Mouse (Mus musculus) WW6 (cell line): ENCODE data around the gene H2afj.

Source experiments
- DNase-seq: peaks from one replicate; pipeline ENCODE4 v3.0.0-alpha.2; 2013; ENCODE audit warnings: low read depth, low spot score

Gene H2afj

DNA sequence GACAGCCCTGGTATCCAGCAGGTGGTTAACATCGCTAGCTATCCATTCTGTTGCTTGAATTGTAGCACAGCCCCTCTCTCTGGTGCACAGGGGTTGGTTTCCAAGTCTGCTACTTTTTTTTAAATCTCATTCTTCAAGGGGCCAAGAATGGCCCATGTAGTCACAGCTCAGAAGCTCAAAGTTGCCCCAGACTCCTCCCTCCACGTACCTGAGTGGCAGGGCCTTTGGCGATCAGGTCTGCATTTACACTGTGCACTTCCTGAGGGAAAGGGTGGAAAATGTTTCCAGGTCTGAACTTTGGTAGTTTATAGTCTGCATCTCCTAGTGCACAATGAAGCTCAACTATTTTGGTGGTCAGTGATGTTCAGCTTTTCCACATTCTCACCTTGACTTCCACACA lies 39.2 kb downstream of the H2afj start:
- DNase-seq: no peak

DNA sequence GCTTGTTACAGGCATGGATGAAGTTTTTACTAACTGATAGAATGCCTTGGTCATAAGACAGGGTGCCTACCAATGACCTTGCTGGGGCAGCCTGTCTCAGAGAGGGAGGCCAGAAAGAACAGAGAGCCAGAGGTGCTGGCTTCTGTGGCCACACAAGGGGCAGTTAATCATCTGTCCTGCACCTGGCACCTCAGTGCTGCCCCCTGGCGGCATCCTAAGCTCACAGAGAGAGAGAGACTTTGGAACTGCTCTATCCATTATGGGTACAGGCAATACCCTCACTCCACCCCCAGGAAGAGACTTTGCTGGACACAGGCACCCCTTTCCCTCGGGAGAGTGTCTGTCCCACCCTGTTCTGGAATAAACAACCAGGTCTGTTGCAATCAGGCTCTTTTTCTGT lies 39.7 kb downstream of the H2afj start:
- DNase-seq: peak; percentile 59

DNA sequence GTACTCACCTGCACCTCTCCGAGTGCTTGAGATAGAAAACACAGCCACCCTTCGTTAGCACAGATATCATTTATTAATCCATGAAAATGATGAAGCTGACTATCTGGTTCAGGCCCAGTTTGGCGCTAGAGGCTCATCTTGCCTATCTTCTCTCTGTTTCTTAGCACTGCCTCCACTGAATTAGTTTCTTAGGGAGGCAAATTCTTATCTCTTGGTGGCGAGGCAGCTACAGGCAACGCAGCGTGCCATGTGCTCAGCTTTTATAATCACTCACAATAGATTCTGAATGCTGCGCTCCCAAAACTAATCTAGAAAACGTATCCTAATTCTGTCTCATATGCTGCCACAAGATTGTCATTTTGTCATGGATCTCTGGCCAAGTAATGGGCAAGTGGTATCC lies 40.4 kb downstream of the H2afj start:
- DNase-seq: no peak

DNA sequence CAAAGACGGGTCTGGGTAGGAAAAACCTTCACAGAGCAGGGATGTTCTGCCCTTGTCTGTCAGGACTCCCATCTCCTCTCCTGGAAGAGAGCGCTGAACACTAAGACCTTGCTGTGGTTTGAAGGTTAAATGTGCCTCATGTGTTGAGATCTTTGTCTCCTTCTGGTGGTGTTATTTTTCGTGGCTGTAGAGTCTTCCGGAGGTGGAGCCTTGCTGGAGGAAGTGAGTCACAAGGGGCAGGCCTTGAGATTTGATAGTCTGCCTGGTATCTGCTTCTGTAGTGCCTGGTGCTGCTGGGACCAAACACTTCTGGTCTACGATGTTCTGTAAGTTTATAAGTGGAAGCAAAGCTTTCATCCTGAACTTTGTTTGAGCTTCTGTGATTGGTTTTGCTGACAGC lies 40.9 kb downstream of the H2afj start:
- DNase-seq: no peak

DNA sequence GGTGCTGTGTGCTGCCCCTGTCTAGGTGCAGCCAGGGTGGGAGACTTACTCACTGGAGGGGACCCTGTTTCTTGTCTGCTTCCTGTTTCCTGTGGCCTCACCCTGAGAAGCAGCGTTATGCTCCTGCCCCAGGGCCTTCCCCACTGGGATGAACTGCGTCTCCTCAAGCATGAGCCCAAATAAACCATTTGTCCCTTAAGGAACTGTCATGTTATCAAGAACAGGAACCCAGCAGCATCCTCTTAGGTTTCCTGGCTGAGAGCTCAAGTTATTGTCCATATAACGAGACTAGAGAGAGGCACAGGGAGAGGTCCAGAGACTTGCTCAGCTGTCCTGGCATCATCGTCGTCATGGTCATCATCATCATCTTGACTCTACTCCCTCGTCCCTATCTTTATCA lies 42.2 kb downstream of the H2afj start:
- DNase-seq: no peak

DNA sequence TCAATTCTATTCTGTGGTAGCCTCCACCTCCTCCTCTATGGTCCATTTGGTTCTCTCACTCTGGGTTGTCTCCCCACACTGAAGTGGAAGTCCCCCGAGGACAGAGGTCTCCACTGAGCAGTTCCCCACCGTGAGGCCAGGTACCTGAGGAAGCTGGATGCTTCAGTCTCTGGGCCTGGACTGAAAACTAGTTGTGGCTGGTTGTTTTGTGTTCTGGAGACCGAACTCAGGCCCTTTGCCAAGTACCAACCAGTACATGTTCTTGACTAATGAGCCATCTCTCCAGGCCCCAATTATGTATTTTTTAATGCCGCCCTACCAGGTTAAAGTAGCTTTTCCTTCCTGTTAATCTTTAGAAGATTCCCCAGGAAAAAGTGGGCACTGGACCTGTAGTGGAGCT lies 44.3 kb downstream of the H2afj start:
- DNase-seq: no peak

DNA sequence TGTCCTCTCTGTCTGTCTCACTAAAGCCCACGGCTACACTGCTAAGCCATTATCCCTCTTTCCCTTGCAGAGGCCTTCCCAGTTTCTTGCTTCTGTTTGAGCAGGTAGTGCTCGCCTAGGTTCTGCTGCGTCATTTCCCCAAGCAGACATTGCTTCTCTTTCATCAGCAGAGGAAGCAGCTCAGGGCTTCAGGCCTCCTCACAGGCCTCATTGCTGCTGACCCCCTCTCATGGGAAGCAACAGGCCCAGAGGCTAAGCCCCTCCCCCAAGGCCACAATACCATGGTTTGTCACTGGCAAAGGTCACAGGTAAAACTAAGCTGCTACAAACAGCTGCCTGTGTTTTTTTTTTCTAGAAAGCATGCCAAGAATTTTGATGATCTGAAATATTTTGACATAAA lies 44.7 kb downstream of the H2afj start:
- DNase-seq: no peak

DNA sequence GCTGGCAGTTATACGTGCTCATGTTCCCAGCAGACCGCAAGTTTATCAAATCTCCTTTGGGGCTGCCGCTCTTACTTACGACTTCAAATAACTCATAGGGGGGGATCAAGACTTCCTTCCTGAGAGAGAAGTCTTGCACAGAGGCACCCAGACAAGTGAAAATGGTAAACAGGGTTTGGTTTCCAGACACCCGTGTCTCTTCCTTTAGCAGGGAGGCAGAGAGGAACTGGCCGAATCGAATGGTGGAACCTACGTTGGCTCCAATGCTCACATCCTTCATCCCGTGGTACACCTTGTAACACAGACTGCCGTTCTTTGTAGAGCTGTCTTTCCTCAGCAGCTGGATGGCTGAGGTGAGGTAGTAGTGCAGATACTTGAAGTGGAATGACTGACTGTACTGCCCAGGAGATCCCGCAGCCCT lies 46.3 kb downstream of the H2afj start:
- DNase-seq: no peak

DNA sequence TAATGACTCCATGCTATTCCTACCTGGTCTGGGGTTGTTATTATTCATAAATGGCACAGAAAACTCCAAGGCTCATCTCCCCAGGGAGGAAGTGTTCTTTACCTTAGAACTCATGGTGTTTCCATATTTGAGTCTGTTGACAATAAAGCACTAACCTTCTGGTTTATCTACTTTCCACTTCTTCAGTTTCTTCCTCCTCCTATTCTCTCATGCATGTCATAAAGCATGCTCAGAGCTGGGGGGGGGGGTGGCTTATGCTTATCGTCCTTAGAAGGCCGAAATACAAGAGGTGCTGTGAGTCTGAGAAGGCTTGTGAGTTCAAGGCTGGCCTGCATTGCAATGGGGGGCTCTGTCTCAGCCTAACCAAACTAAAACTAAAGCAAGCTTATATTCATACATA lies 47.1 kb downstream of the H2afj start:
- no peak for DNase-seq

DNA sequence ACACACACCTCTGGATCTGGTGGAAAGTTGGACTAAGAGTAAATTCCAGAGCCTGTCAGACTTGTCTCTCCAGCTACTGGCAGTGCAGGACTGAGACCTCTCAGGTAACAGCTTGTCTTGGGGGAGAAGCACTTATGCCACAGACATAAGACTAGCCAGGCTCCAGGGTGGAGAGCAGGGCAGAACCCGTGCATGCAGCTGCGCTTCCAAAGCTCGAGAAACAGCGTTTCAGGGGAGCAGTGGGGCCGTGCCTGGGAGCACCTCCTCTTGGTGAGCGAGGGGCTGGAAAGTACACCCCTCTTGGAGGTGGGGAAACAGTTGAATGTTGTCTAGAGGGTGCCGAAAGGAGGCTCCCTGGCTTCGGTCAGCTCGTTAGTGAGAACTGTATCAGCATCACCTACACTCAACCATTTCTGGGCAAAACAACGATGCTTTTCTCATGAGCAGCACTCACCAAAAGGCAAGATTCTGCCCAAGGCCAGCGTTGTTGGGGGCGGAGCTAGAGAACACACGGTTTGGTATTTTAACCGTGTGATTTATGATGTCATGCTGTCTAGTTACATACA lies 48.1 kb downstream of the H2afj start:
- no peak for DNase-seq

DNA sequence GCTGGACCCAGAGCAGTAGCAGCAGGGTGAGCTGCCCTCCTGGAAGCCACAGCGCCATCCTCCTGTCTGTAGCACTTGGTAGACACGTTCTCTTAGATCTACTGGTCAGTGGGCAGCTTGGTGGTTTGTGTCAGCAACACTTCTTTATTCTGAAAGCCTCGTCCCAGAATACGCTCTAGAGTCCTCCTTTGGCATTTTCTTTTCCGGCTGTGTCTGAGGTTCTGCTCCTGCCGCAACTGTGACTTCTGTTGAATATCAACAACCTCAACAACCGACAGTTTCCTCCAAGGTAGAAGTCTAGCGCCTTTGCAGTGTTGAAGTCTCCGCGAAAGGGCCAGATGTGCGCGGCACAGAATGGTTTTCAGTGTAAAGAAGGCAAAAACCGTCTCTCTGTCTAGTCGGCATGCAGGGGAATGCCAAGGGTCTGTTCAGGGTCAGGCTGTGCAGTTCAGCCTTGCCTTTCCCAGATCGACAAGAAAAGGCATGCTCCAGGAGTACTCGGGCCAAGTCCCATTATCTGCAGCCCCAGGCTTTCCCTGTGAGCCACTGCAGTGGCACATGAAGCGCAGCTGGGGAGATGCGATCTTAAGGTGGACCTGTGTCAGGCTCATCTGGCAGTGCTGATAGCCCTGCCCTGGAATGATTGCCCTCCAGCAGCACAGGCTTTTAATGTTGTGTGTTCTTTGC lies 49.3 kb downstream of the H2afj start, which contains the start of gene Art4:
TSS of gene Art4 (minus strand) at position 548 of the 687 bp plus-strand sequence.
- no peak for DNase-seq

DNA sequence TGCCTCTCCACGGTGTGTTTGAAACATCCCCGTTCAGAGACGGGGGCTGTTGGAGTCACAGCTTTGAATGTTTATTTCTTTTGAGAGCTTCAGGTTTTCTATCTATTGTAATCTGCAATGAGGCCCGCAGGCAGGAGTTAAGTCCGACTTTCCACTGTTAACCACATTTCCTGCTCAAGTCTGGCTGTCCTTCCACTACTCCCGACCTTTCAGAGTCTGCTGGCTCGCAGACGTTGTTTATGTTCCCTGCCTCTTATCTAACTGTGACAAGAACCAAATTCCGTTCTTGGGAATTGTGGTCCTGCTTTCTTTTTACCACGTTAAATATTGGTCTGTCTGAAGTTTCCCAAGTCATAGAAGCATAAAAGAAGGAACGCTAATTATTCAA lies 49.8 kb downstream of the H2afj start:
- DNase-seq: no peak

DNA sequence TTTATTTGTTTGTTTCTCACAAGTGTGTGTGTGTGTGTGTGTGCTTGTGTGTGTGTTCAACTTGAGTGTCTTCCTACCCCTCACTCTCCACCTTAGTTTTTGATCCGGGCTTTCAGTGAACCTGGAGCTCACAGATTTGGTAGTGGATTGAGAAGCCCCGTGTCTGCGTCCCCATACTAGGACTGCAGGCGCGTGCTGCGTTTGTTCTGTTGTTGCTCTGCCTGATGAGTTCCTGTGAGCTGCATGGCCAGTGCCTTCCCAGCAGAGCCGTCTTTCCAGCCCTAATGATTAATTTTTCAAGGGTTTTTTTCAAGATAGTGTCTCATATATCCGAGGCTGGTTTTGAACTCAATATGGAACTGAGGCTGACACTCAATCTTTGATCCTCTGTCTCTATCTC lies 50.4 kb downstream of the H2afj start:
- no peak for DNase-seq
